Mouse (Mus musculus) liver, adult 2 months (tissue): ENCODE results near the gene Ankrd34a.

Source experiments
- CTCF ChIP-seq: fragments of 200-500 bp; IDR thresholded peaks from 2 replicates; pipeline ENCODE4 v1.5.1; 2011; ENCODE audit warnings: low read depth, low read length, control low read depth
- POLR2A ChIP-seq: fragments of 200-500 bp; IDR thresholded peaks from 2 replicates; pipeline ENCODE4 v1.6.1; 2011; ENCODE audit warnings: low read length, control low read depth; ENCODE audit not compliant: insufficient read depth; ENCODE audit errors: extremely low read depth

DNA sequence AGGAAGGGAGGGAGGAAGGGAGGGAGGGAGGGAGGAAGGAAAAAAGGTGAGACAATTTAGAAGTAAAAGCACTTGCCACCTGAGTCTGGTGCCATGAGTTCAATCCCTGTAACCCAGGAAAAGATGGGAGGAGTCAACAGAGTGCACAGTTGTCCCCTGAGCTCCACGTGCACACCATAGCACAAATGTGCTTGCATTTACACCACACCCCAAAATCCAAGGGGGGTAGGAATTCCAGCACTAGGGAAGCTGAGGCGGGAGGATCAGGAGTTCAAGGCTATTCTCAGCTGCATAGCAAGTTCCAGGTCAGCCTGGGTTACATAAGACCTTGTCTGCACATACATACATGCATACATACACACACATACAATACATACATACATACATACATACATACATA lies 25.1 kb upstream of the Ankrd34a start:
- TF ChIP-seq CTCF: no peak
- no peak for TF ChIP-seq POLR2A
